Mouse (Mus musculus): ENCODE results near the gene Bdh1. TPM values are rescaled to one million over a fixed set of nuclear protein-coding genes. Genes with fewer than 3 reads are reported as not detected.

Gene Bdh1
- total RNA-seq, 2 experiments from 2014 or later: 259 to 272 TPM

- DNase-seq: no peak
- intact Hi-C loops (cut with DNase I): no loop called here
Observed at GRCm38 (mm10) chr16:31499021-31499420, 76.9 kb downstream of the Bdh1 start.

GRCm38 (mm10) chr16:31499681-31500310 is 77.7 kb downstream of the Bdh1 start:
- DNase-seq: no peak
- intact Hi-C loops (cut with DNase I): no loop called here

GRCm38 (mm10) chr16:31500532-31500931 is 78.5 kb downstream of the Bdh1 start:
- no peak for DNase-seq
- intact Hi-C loops (cut with DNase I): no loop called here

GRCm38 (mm10) chr16:31500969-31501750 is 79.1 kb downstream of the Bdh1 start:
- no peak for DNase-seq
- intact Hi-C loops (cut with DNase I): no loop called here

- intact Hi-C loops (cut with DNase I): no loop called here
- DNase-seq: no peak
Observed at GRCm38 (mm10) chr16:31501751-31502365, 79.8 kb downstream of the Bdh1 start.

- intact Hi-C loops (cut with DNase I): no loop called here
- no peak for DNase-seq
Observed at GRCm38 (mm10) chr16:31506665-31507456, 84.8 kb downstream of the Bdh1 start.

GRCm38 (mm10) chr16:31507457-31507755 is 85.3 kb downstream of the Bdh1 start:
- DNase-seq: no peak
- intact Hi-C loops (cut with DNase I): no loop called here

GRCm38 (mm10) chr16:31507794-31508526 is 85.9 kb downstream of the Bdh1 start:
- DNase-seq: no peak
- intact Hi-C loops (cut with DNase I): no loop called here

Other genes with a start within 250 kb of the Bdh1 start
- gene Acap2, start 221.0 kb upstream of the Bdh1 start, total RNA-seq (2021): 10 to 100 TPM; 55.7 to 55.8 TPM
- gene Ppp1r2, start 147.0 kb upstream of the Bdh1 start, total RNA-seq (2021): 10 to 100 TPM; 59.1 to 59.2 TPM
- 10 to 100 TPM; 30.6 to 35.9 TPM for gene Apod, start 107.5 kb upstream of the Bdh1 start, total RNA-seq (2021)
- 10 to 100 TPM; 51.2 TPM for gene Dlg1, start 241.2 kb downstream of the Bdh1 start, total RNA-seq (2021)

All from left cerebral cortex, postnatal 4 days (tissue).